In genomic region chr1:188080261-188080875, GRCm38 (mm10) we compare ENCODE assay signal across 20 mouse cellular contexts.
DNase-seq lines count a peak whose midpoint lies in the region; ATAC-seq and TF ChIP-seq lines count a peak whose summit lies in the region.
"Had no signal": no experiment of that assay in that cellular context is flagged by ENCODE, and none has a peak within 500 bp of the region (broad histone marks: within the 10 kb centered on the region; RNA-seq: fewer than 3 reads in every experiment).

No protein-coding gene starts in this region.

- no peaks in the 10 kb centered on the region for H3K9me3 ChIP-seq in heart, embryonic 11.5 days (replicated peaks; ENCODE audit: control insufficient read depth, low read length)
- H3K9me3 ChIP-seq in hindbrain, embryonic 10.5 days, result no peaks in the 10 kb centered on the region
- H3K9me3 ChIP-seq in hindbrain, embryonic 13.5 days, result no peaks in the 10 kb centered on the region
- H3K9me3 ChIP-seq: hindbrain, embryonic 15.5 days; limb, embryonic 13.5 days; liver, embryonic 12.5 days had no signal

- WGBS in heart, embryonic 11.5 days (ENCODE audit: insufficient replicate concordance), result 30% methylated on average over 12 of the region's 12 CpGs
- WGBS in heart, adult 2 months, result 50% methylated on average over 12 of the region's 12 CpGs
- 24% methylated on average over 12 of the region's 12 CpGs for WGBS in hindbrain, embryonic 10.5 days
- WGBS in hindbrain, embryonic 13.5 days, result 47% methylated on average over 12 of the region's 12 CpGs

- H3K4me1 ChIP-seq in heart, embryonic 11.5 days (ENCODE audit: control insufficient read depth, insufficient read depth, low read length), result peaks cover 31% of the 10 kb centered on the region
- H3K4me1 ChIP-seq in heart, adult 2 months (ENCODE audit: control insufficient read depth, insufficient read depth, low read length), result no peaks in the 10 kb centered on the region
- peaks cover 42% of the 10 kb centered on the region for H3K4me1 ChIP-seq in hindbrain, embryonic 10.5 days (replicated peaks)
- peaks cover 27% of the 10 kb centered on the region for H3K4me1 ChIP-seq in hindbrain, embryonic 13.5 days (replicated peaks)
- H3K4me1 ChIP-seq: limb, embryonic 13.5 days; liver, embryonic 12.5 days had no signal

- ATAC-seq in heart, embryonic 11.5 days (replicated peaks; ENCODE audit: insufficient number of reproducible peaks, low FRiP score, low TSS enrichment), result no peak; the same call in 1 of the 2 replicates
- no peak for ATAC-seq in hindbrain, embryonic 13.5 days (ENCODE audit: low FRiP score)
- ATAC-seq: CD4-positive, CD25-positive, alpha-beta regulatory T cell, adult 4 months; forebrain, postnatal 0 days; liver, embryonic 12.5 days had no signal

- no peaks in the 10 kb centered on the region for H3K27me3 ChIP-seq in heart, embryonic 11.5 days (ENCODE audit: control insufficient read depth, insufficient read depth, low read length)
- H3K27me3 ChIP-seq in heart, adult 2 months (ENCODE audit: control insufficient read depth, insufficient read depth, low read length), result no peaks in the 10 kb centered on the region
- H3K27me3 ChIP-seq in hindbrain, embryonic 10.5 days (ENCODE audit: insufficient read depth, poor library complexity, severe bottlenecking), result 0 out of 2 replicates have a peak, but pooled peaks cover 3% of the 10 kb centered on the region
- H3K27me3 ChIP-seq in hindbrain, embryonic 13.5 days, result no peaks in the 10 kb centered on the region
- H3K27me3 ChIP-seq: hindbrain, embryonic 15.5 days; liver, embryonic 12.5 days had no signal

- TF ChIP-seq POLR2A in heart, adult 2 months (IDR thresholded peaks at IDR 0.05; ENCODE audit: insufficient read depth, low read depth, low read length), result no peak

- no peak for TF ChIP-seq EP300 in heart, adult 2 months (IDR thresholded peaks at IDR 0.05; ENCODE audit: insufficient read depth, low read depth, low read length)

- no peaks in the 10 kb centered on the region for H3K79me2 ChIP-seq in heart, adult 2 months (replicated peaks; ENCODE audit: control insufficient read depth, insufficient read depth, low read length)

- DNase-seq in heart, adult 2 months, result no peak
- peak; percentile 33 for DNase-seq in hindbrain, embryonic 10.5 days (ENCODE audit: low spot score)
- DNase-seq in embryo, embryonic 10.5 days (ENCODE audit: low spot score), result peak; percentile 65
- peak; percentile 36 for DNase-seq in retina, embryonic 14.5 days (ENCODE audit: low spot score)
- DNase-seq in cerebellum, adult 18-20 months, result no peak
- DNase-seq: adrenal gland, postnatal 25 days; cerebellum, postnatal 10 days; forebrain, postnatal 0 days; gastrocnemius, postnatal 14 days; heart, adult 11 months; kidney, adult 2 months; layer of hippocampus, adult 9-11 months; lung, adult 18-20 months had no signal

- no peak overlapping the region for H3K9ac ChIP-seq in heart, embryonic 11.5 days (ENCODE audit: low read depth, low read length)
- H3K9ac ChIP-seq in heart, adult 2 months (ENCODE audit: low read depth, low read length), result no peak overlapping the region
- no peak overlapping the region for H3K9ac ChIP-seq in hindbrain, embryonic 13.5 days
- H3K9ac ChIP-seq: forebrain, postnatal 0 days; hindbrain, embryonic 15.5 days; limb, embryonic 13.5 days; liver, embryonic 12.5 days had no signal

- intact Hi-C loops in heart, adult 2 months (cut with DNase I), result no loop called here

- H3K4me2 ChIP-seq in heart, embryonic 11.5 days, result no peak overlapping the region; the same call in 1 of the 2 replicates
- H3K4me2 ChIP-seq in hindbrain, embryonic 13.5 days, result no peak overlapping the region
- H3K4me2 ChIP-seq: hindbrain, embryonic 15.5 days; limb, embryonic 13.5 days; liver, embryonic 12.5 days had no signal

- no peak overlapping the region for H3K4me3 ChIP-seq in heart, embryonic 11.5 days (ENCODE audit: low read depth, low read length)
- H3K4me3 ChIP-seq in heart, adult 2 months, result no peak overlapping the region
- H3K4me3 ChIP-seq in hindbrain, embryonic 10.5 days, result no peak overlapping the region
- no peak overlapping the region for H3K4me3 ChIP-seq in hindbrain, embryonic 13.5 days
- H3K4me3 ChIP-seq: hindbrain, embryonic 15.5 days; limb, embryonic 13.5 days; liver, embryonic 12.5 days had no signal

- no peak for TF ChIP-seq CTCF in heart, adult 2 months (IDR thresholded peaks at IDR 0.05)

- no peaks in the 10 kb centered on the region for H3K36me3 ChIP-seq in heart, embryonic 11.5 days (ENCODE audit: control insufficient read depth, insufficient read depth, low read length)
- no peaks in the 10 kb centered on the region for H3K36me3 ChIP-seq in heart, adult 2 months (ENCODE audit: control insufficient read depth, insufficient read depth, low read length)
- H3K36me3 ChIP-seq in hindbrain, embryonic 10.5 days, result no peaks in the 10 kb centered on the region
- no peaks in the 10 kb centered on the region for H3K36me3 ChIP-seq in hindbrain, embryonic 13.5 days
- H3K36me3 ChIP-seq: hindbrain, embryonic 15.5 days; limb, embryonic 13.5 days; liver, embryonic 12.5 days had no signal

- peak overlapping the region; percentile 59; the same call in 1 of the 2 replicates for H3K27ac ChIP-seq in heart, embryonic 11.5 days (ENCODE audit: low read depth, low read length)
- H3K27ac ChIP-seq in heart, adult 2 months, result no peak overlapping the region
- peak overlapping the region; percentile 3; the same call in 1 of the 2 replicates for H3K27ac ChIP-seq in hindbrain, embryonic 10.5 days
- H3K27ac ChIP-seq in hindbrain, embryonic 13.5 days, result no peak overlapping the region
- H3K27ac ChIP-seq: hindbrain, embryonic 15.5 days; kidney, postnatal 0 days; limb, embryonic 13.5 days; liver, embryonic 12.5 days had no signal

Comparison
In these comparisons a context has a peak if more than half of its experiments do, and no peak if none do; other contexts are left out.
1. H3K27ac ChIP-seq: peak in heart, embryonic 11.5 days (single experiment) and hindbrain, embryonic 10.5 days (single experiment); none in heart, adult 2 months (single experiment) and hindbrain, embryonic 13.5 days (single experiment).
2. DNase-seq: peak in hindbrain, embryonic 10.5 days (single experiment), embryo, embryonic 10.5 days (single experiment) and retina, embryonic 14.5 days (single experiment); none in heart, adult 2 months (0 of 2) and cerebellum, adult 18-20 months (0 of 2).